ENCODE assay signal across 11 mouse cellular contexts in the genomic region with DNA sequence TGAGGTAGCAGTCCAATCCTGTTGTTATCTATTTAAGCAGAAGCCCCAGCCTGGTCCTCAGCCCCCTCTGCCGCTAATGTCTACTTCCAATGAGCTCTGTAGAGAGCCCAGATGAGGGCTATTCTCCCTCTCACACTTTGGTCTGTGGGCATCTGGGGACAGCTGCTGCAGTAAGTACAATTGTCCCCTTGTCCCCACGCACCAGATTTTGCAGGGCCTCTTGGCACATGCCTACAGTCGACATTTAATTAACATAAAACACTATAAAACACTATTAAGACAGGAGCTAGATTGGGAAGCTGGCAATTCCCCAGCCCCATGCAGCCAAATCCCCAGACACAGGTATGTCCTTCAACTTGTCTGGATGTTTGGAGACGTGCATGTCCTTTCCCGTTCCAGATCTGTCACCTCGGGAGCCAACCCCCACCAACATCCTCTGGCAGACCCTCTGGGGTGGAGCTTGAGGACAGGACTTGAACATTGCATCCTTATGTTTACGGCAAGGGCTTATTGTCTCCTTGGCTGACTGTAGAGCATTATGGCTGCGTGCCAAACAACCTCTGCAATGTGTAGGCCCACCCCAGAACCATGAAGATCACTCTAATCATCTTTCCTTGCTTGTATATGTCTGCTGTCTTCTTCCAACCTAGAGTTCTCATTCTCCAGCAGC.
DNase-seq lines count a peak whose midpoint lies in the region; ATAC-seq and TF ChIP-seq lines count a peak whose summit lies in the region.
"Had no signal": no experiment of that assay in that cellular context is flagged by ENCODE, and none has a peak within 500 bp of the region (broad histone marks: within the 10 kb centered on the region; RNA-seq: fewer than 3 reads in every experiment).

No protein-coding gene starts in this region.

- DNase-seq in cerebellum, adult 9-11 months: peak; percentile 4
- DNase-seq in cerebellum, adult 11-12 months: no peak
- DNase-seq in lung, embryonic 14.5 days: peak; percentile 75
- DNase-seq in lung, postnatal 36 days: no peak
- peak; percentile 14 to 51 for DNase-seq in heart, postnatal 36 days
- DNase-seq in right cerebral cortex, postnatal 10 days (ENCODE audit: low spot score in 2 of 2): peak; percentile 50 to 55
- DNase-seq in gastrocnemius, postnatal 36 days: no peak
- DNase-seq: B cell, adult 2 months had no signal

- H3K9ac ChIP-seq in lung, embryonic 14.5 days: no peak overlapping the region
- H3K9ac ChIP-seq: embryonic facial prominence, embryonic 13.5 days had no signal

- no peak overlapping the region for H3K4me2 ChIP-seq in lung, embryonic 14.5 days
- H3K4me2 ChIP-seq: embryonic facial prominence, embryonic 13.5 days had no signal

- intact Hi-C loops in heart, postnatal 36 days (cut with DNase I): loop anchor here (5.0 kb wide), 1 partner anchor 45 kb away; no protein-coding TSS in a partner anchor
- intact Hi-C loops in gastrocnemius, postnatal 36 days (cut with DNase I): no loop called here

- H3K4me3 ChIP-seq in lung, embryonic 14.5 days (ENCODE audit: low read depth, low read length): no peak overlapping the region
- H3K4me3 ChIP-seq: embryonic facial prominence, embryonic 13.5 days had no signal

- no peak overlapping the region for H3K27ac ChIP-seq in lung, embryonic 14.5 days (ENCODE audit: low read depth)
- H3K27ac ChIP-seq: embryonic facial prominence, embryonic 13.5 days had no signal

- TF ChIP-seq CTCF in lung, embryonic 14.5 days (IDR thresholded peaks at IDR 0.05; ENCODE audit: low read depth): no peak

- no peaks in the 10 kb centered on the region for H3K36me3 ChIP-seq in lung, embryonic 14.5 days (ENCODE audit: insufficient read depth)
- H3K36me3 ChIP-seq: embryonic facial prominence, embryonic 13.5 days had no signal

- no peaks in the 10 kb centered on the region for H3K9me3 ChIP-seq in lung, embryonic 14.5 days (ENCODE audit: low read depth, low read length)
- H3K9me3 ChIP-seq: embryonic facial prominence, embryonic 13.5 days had no signal

- peak; percentile 38; the same call in 1 of the 2 replicates for ATAC-seq in lung, embryonic 14.5 days (ENCODE audit: insufficient read depth)
- no peak for ATAC-seq in erythroid progenitor cell, adult 5-6 weeks (replicated peaks; ENCODE audit: low FRiP score, poor library complexity, severe bottlenecking)
- ATAC-seq: intestine, embryonic 16.5 days had no signal

- WGBS in lung, embryonic 14.5 days: 53% methylated on average over 8 of the region's 8 CpGs

- H3K27me3 ChIP-seq in lung, embryonic 14.5 days (ENCODE audit: insufficient read depth, low read length): no peaks in the 10 kb centered on the region
- H3K27me3 ChIP-seq: embryonic facial prominence, embryonic 13.5 days had no signal

- no peaks in the 10 kb centered on the region for H3K4me1 ChIP-seq in lung, embryonic 14.5 days (ENCODE audit: insufficient read depth)

Comparison
In these comparisons a context has a peak if more than half of its experiments do, and no peak if none do; other contexts are left out.
1. DNase-seq: peak in cerebellum, adult 9-11 months (single experiment), lung, embryonic 14.5 days (single experiment), heart, postnatal 36 days (2 of 2) and right cerebral cortex, postnatal 10 days (2 of 2); none in cerebellum, adult 11-12 months (single experiment), lung, postnatal 36 days (single experiment) and gastrocnemius, postnatal 36 days (0 of 2).